Mouse (Mus musculus) ES-Bruce4 (cell line): ENCODE measurements around the gene Calhm3.

Experiments used
- CTCF ChIP-seq: IDR thresholded peaks from one replicate; pipeline ENCODE4 v1.8.1; 2011; ENCODE audit warnings: low read depth, low read length
- POLR2A ChIP-seq: IDR thresholded peaks from one replicate; pipeline ENCODE4 v1.8.1; 2011; ENCODE audit warnings: low read length; ENCODE audit not compliant: insufficient read depth

- no peak for TF ChIP-seq CTCF
- TF ChIP-seq POLR2A, result no peak
Observed at GRCm38 (mm10) chr19:47166758-47167157, 9.2 kb upstream of the Calhm3 start.
